Mouse (Mus musculus) forelimb bud, embryonic 11.5 days (tissue): ENCODE results near the gene Cdkl2.

Experiments
- DNase-seq: peaks from one replicate; pipeline ENCODE4 v3.0.0-alpha.2; 2012; ENCODE audit warnings: low read depth, low spot score

Gene Cdkl2

DNA sequence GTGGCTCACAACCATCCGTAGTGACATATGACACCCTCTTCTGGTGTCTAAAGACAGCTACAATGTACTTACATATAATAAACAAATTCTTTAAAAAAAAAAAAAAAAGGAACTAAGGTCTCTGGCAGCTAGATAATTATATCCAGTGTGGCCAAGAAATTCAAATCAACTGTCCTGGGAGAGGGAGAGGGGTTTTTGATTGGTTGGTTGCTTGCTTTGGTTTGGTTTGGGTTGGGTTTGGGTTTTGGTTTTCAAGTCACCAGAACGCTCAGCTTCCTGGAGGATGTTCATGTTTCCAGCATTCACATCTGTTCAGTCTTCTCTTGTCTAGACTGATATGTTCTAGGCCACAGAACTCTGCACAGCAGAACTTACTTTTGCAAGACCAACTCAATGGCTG, 50.6 kb downstream of the Cdkl2 start:
- no peak for DNase-seq

DNA sequence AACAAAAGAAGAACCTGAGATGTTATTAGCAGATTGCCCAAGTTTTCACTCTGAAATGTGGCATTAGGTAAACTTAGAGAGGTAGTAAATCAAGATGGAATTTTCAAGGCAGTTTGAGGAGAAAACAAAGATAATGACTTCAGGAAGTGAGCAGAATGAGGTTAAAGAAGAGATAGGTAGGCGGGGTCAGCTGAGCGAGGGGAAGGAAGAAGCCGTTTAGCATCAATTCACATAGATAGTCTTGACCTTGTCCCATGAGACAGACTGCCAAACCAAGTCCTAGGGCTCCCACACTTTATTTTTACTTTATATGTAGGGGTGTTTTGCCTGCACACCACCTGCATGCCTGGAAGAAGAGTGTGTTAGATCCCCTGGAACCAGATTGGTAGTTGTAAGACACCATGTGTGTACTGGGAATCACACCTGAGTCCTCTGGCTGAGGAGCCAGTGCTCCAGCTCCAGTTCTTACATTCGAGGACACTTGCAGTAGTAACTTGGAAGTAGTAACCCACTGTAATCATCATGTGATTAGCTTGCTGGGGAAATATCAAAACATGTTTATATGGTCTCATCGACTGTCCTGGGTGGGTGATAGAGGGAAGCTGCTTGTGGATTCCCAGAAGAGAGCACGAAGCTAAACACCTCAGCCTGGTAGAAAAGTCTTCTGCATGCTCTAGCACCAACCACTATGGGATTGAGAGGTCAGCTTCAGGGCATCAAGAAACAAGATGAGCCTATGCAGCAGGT, 52.3 kb downstream of the Cdkl2 start:
- no peak for DNase-seq

DNA sequence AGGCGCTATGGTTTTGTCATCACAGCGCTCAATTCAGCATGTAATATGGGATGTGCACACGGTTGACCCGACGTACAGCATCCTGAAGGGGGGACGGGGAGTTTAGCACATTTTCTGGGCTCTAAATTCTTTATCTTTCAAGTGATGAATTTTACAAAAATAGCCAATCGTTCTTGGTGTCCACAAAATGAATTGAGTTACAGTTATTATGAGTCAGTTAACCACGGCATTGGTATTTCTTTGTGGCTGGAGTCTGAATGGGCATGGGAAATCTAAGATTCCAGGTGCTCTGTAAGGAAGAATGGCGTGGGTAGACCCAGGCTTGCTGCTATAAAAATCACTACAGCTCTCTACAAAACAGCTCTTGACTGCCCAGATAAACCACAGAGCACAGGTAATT, 54.4 kb downstream of the Cdkl2 start:
- no peak for DNase-seq

DNA sequence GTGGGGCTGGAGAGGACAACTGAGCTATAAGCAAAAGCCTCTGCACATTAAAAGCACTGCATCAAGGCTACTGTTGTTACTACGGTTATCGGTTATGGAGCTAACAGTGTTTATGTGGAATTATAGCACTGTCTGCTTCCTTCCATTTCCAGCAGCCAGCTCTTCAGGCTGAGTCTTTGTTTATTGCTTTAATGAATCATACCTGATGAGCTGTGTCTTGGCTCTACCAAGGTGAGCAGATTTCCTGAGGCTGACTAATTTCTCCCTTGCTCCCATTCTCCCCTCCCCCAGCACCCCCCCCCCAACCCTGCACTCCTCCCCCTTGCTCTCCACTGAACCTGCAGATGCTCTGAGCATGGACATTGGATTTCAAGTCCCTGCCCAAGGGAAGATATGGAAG, 55.9 kb downstream of the Cdkl2 start:
- DNase-seq = no peak

DNA sequence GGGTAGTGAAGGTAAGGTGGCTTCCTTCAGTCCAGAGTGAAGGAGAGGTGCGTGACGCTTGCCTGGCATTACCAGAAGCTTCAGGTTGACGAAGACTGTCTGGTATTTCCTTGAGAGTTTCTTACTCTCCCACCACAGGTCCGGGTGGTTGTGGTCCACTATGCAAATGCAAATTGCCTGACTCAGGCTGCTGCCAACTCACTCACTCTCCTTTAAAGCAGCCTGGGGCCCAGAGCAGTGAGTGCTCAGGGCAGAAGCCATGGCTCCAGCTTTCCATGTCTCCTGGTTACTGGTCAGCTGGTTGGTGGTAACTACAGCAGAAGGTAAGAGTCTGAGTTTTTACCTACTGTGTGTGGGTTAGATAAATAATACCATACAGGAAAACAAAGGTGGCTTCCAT, 56.4 kb downstream of the Cdkl2 start, which contains the start of gene Odaph:
Gene Odaph (plus strand): TSS at position 240 of the 400 bp plus-strand sequence.
- no peak for DNase-seq

DNA sequence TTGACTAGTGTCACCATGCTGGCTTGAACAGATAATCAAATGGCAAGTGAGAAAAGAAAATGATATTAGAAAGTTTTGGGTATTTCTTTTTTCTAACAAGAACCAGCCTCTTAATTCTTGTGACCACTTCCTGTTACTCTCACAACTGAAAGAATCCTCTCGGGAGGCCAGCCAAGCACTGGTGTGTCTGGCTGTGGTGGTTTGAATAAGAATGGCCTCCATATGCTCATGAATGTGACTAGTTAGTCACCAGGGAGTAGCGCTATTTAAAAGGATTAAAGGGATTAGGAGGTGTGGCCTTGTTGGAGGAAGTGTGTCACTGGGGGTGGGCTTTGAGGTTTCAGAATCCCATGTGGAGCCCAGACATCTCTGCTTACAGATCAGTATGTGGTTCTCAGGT, 58.0 kb downstream of the Cdkl2 start:
- no peak for DNase-seq

DNA sequence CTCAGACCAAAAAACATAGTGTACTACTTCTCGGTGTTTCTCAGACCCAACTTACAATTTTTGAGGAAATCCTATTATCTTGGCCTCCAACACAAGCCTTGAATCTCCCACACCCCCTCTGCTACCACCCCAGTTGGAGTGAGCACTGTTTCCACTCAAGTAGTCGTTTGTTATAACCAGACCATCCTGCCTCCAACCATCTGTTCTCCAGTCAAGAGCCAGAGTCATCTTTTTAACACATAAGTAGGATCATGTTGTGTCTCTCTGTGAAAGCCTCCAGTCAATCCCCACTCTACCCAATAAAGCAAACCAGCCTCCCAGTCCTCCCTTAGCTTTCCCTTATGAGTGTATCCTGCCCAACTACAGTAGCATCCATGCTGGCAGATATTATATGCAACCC, 60.2 kb downstream of the Cdkl2 start:
- DNase-seq = no peak

DNA sequence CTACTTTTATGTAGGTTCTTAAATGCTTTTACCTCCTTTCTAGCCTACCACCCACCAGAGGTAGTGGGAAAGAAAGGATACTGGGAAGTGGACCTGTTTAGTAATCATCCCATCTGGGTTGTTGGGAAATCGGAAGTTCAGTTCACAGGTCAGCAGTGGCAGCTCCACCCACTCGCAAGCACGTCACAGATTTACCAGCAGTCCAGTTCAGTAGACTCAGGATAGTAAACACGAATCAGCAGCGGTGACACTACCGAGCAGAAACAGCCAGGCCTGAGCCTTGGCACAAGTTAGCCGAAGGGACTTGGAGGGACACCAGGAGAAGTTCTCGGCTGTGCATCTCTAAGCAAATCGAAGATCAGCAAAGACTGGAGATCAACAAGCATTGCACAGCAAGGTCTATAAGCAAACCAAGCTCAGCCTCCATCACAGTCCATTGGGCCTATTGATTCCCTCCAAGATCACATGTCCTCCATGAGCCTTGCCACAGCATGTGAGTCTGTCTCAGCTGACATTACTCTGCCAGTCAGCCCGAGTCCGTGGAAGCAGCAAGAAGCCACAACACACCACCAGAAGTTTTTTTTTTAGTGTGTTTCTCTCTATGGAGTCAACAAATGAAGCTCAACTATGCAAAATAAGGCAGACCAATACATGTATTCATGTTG, 62.4 kb downstream of the Cdkl2 start:
- DNase-seq = no peak

DNA sequence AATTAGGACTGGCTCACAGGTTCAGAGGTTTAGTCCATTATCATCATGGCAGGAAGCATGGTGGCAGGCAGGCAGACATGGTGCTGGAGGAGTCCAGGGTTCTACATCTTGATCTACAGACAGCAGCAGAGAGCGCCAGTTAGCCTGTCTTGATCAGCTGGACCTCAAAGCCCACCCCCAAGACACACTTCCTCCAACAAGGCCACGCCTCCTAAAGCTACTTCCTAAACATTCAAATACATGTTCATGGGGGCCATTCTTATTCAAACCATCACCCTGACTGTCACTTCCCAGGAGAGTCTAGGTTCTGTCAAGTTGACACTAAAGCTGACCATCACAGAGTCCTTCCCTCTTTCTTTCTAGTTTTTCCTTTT, 66.3 kb downstream of the Cdkl2 start:
- DNase-seq = no peak

DNA sequence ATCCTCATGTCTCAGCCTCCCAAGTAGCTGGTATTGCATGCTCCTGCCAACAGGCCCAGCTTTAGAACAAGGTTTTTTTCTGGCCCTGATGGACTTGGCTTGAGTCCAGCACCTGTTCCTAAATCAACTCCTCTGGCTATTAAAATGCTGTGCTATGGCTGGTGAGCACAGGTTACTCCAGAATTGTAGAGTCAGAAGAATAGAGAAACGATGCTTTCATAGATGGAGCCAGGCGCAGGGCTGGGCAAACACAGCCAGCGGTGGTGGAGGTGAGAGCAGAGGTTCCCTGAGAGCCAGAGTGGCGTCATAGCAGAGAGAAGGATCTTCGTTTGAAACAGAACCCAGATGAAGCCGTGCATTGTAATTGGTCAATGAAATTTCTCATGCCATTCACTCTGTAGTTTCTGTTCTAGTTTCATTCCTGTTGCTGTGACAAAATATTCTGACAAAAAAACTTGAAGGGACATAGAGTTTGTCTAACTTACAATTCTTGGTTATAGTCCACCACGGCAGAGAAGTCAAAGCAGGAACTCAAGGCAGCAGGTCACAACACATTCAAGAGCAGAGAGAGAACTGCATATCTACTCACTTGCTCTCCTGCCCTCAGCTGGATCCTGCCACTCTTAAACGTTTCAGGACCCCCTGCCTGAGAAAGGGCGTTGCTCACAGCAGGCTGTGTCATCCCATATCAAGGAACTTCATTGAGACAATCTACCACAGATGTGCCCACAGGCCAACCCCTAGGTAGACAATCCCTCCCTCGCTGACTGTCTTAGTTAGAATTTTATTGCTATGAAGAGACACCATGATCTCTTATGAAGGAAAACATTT, 66.9 kb downstream of the Cdkl2 start:
- DNase-seq = no peak

DNA sequence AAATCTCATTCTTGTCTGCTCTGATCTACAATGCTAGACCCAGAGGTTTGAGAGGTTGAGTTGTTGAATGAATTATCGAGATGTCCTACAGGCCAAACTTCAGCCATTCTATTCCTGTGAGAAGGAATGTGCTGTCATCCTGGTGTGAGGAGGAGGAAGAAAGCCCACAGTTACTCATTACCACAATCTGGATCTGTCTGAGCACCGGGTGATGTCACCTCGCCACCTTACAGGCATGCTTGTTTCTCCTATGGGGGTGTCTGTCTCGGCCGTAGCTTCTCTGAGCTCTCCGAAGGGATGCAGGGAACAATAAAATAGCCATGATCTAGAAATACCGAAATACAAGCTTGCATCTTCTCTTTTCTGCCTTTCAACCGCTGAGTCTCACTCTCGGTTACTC, 67.9 kb downstream of the Cdkl2 start:
- DNase-seq = no peak

DNA sequence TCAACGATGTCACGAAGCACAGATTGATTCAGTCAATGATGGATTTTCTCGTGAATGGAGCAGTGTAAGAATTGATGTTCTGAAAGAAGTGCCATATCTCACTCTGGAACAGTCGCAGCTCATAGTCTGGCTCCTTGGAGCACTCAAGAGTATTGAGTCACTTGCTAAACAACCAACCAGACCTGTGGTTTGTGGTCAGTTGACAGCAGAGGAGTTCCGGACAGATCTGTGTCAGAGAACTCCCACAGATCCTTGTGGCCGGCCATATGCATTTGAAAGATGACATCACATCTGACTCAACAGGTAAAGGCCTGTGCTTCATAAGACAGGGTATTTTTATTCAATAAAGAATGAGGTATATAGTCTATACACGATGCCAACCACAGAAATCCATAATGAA, 69.7 kb downstream of the Cdkl2 start:
- DNase-seq = no peak

DNA sequence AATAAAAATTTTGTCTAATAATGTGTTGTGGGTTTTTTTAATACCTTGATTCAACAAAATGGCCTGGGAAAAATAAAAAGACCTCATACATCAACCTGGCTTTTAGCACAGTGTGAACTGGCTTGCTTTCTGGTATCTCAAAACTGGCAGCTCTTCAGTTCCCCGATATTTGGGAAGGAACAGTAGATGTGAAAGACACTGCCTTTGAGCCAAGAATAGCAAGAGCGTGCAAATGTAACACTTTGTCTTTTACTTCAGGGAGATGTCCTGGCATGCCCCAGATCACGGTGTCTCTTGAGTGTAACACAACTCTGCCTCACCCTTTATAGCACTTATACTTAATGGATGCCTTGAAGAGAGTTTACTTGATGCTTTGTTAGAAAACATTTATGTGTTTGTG, 71.6 kb downstream of the Cdkl2 start:
- DNase-seq = no peak

DNA sequence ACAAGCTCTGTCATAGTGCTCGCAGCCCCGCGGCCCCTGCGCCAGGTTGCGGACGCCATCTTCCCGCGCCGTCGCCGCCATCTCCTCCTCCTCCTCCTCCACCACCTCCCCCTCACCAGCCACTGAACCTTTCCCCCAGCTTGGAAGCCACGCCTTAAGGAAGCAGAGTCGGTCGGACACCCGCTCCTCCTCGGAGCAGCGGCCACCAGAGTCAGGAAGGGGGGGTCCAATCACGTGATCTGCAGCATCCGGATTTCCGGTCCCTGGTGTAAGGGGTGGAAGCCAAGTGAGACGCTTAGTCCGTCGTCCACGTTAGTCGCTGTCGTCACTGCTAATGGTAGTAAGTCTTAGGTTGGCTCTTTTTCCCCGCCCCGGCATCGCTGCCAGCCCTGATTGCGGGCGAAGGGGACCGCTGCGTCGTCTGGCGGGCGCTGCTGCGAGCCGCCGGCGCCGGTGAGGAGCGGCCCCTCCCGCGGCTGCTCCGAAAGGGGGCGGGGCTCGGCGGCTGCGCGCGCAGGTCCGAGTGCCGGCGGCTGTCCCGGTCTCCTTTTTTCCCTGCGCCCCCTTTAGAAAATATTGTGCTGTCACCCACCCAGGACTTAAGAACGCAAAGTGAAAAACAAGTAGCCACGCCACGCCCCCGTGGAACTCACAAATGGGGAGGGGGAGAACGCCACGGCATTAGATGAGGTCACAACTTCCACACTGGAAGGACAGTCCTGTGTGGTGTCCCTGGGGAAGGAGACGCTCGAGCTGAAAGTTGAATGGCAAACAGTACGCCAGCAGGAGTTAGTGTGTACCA, 80.8 kb downstream of the Cdkl2 start, which contains the start of gene Rchy1:
Gene Rchy1 (minus strand): TSS at position 430 of the 802 bp plus-strand sequence.
- DNase-seq = peak; percentile 94

DNA sequence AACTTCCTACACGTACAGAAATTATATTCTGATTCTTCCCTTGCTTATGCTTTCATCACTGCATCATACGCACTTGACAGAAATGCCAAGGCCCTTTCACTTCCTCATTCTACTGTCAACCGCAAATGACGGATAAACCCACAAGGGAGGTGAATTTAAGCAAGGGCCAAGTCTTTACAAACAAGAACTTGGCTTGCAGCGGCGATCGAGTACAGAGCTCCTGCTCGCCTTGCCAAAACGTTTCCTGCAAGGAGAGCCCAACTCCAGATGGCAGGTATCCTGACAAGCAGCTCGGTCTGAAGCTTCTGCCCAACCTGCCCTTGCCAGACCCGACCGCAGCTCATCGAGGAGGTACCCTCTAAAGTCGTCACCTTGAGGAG, 81.4 kb downstream of the Cdkl2 start:
- no peak for DNase-seq

DNA sequence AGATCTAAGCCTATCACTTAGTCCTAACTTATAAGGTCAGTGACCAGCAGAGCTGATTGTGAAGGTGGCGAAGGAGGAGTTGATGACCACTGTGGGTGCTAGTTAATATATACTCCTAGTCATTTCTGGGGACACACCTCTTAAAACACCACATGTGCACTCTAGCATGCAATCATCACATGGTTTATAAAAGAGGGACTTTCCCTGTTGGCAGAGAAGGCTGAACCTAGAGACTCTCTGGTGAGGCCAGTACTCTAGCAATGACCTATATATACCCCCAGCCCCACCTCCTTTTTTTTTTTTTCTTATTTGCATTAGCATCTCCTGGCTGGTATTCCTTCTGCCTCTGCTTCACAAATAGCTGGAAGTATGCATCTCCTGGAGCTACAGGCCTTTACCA, 82.3 kb downstream of the Cdkl2 start:
- no peak for DNase-seq

DNA sequence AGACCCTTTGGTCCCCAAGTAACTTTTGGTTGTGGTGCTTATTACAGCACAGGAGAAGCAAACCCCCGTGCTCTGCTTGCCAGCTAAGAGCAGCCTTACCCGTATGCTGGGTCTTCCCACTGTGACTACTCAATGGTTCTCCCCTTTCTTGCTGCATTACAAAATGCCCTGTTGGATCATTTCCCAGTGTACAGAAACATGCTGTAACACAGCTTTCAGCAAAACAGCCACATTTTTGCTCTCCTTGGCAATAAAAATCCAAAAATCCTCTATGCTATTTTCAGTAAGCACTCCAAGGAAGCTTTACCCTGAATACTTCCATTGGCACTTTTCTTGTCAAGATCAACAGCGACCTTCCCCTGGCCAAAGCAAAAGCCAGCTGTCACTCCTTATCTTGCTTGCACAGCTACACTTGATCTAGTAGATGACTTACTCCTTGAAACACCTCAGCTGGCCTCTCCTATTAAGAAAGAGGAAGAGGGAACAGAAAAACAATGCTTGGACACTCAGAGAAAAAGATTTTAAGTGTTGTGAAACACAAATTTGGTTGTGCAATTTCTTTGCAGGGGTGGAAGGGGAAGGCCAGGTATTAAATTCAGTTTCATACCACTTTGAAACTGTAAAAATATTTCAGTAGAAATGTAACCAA, 83.0 kb downstream of the Cdkl2 start:
- no peak for DNase-seq

DNA sequence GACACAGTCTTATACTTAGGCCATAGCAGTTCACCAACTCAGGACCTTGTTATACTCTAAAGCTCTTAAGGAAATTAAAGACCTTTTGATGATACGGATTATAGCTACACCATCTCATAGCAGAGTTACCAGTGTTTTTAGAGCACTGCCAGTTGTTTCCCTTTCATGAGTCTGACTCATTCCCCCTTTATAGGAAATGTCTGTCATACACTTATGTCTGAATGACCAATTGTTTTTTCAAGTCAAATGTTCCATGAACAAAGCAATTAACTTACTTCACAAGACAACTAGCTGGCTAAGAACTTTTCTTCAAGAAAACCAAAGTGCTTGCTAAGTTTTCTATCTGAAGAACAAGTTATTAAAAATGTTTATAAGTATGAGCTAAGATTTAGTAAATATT, 83.7 kb downstream of the Cdkl2 start:
- DNase-seq = no peak

DNA sequence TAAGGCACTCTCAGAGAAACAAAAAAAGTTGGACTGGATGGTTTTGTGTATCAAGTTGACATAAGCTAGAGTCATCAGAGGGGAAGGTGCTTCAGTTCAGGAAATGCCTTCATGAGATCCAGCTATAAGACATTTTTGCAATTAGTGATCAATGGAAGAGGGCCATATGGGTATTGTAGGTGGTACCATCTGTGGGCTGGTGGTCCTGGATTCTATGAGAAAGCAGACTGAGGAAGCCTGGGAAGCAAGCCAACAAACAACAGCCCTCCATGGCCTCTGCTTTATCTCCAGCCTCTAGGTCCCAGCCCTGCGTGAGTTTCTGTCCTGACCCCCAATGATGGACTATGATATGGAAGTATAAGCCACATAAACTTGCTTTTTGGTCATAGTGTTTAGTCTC, 84.6 kb downstream of the Cdkl2 start:
- DNase-seq = no peak

DNA sequence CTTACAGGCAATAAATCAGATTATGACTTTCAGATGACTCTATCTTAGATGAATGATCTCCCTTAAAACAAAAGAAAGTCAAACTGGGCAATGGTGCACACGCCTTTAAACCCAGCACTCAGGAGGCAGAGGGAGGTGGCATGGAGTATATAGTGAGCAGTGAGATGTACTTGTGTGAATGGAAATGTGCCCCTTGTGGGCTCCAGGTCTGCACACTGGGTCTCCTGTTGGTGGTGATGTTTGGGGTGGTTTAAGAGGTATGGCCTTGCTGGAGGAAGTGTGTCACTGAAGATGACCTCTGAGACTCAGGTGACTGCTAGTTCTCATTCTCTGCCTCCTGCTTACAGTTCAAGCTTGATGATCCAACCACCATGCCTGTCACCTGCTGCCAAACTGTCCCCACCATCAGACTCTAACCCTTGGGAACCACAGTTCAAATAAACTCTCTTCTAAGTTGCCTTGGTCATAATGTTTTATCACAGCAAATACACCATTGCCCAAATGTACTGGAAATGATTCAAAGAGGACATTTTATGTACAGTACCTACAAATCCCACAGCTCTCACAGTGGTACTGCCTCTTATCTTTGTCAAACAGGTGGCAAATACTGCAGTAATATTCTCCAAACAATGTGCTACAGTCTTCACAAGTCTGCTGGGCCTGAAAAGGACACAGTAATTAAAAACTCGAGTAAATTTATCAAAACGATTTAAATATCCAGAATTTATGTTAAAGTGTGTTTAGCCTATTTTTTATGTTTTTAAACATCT, 86.5 kb downstream of the Cdkl2 start:
- no peak for DNase-seq
